Mouse (Mus musculus): ENCODE results near the gene Dhrs2.

The Dhrs2 gene

GRCm38 (mm10) chr14:55221707-55222106 lies at the start of gene Dhrs2:
Gene Dhrs2, plus strand, starts transcription at chr14:55222007.
- no peak for DNase-seq (ENCODE audit: low spot score in 2 of 2)

GRCm38 (mm10) chr14:55174164-55174563 lies 47.6 kb upstream of the Dhrs2 start:
- DNase-seq (ENCODE audit: low spot score in 2 of 2), result no peak

- peak in 1 of 2 experiments; percentile 62 for DNase-seq (ENCODE audit: low spot score in 2 of 2)
These were observed 44.5 kb upstream of the Dhrs2 start for GRCm38 (mm10) chr14:55177274-55177673.

GRCm38 (mm10) chr14:55180951-55181350 lies 40.9 kb upstream of the Dhrs2 start:
- DNase-seq (ENCODE audit: low spot score in 2 of 2), result no peak

GRCm38 (mm10) chr14:55183231-55183630 lies 38.6 kb upstream of the Dhrs2 start:
- no peak for DNase-seq (ENCODE audit: low spot score in 2 of 2)

GRCm38 (mm10) chr14:55184640-55185145 lies 37.1 kb upstream of the Dhrs2 start:
- DNase-seq (ENCODE audit: low spot score in 2 of 2), result no peak

GRCm38 (mm10) chr14:55188491-55188890 lies 33.3 kb upstream of the Dhrs2 start:
- DNase-seq (ENCODE audit: low spot score in 2 of 2), result no peak

GRCm38 (mm10) chr14:55189351-55189769 lies 32.4 kb upstream of the Dhrs2 start:
- peak; percentile 84 to 94 for DNase-seq (ENCODE audit: low spot score in 2 of 2)

GRCm38 (mm10) chr14:55193354-55193753 lies 28.5 kb upstream of the Dhrs2 start:
- DNase-seq (ENCODE audit: low spot score in 2 of 2), result no peak

- DNase-seq (ENCODE audit: low spot score in 2 of 2), result no peak
These were observed 27.8 kb upstream of the Dhrs2 start for GRCm38 (mm10) chr14:55193876-55194635.

- DNase-seq (ENCODE audit: low spot score in 2 of 2), result no peak
These were observed 27.0 kb upstream of the Dhrs2 start for GRCm38 (mm10) chr14:55194786-55195185.

GRCm38 (mm10) chr14:55197121-55197520 lies 24.7 kb upstream of the Dhrs2 start:
- no peak for DNase-seq (ENCODE audit: low spot score in 2 of 2)

- DNase-seq (ENCODE audit: low spot score in 2 of 2), result no peak
These were observed 23.6 kb upstream of the Dhrs2 start for GRCm38 (mm10) chr14:55198187-55198586.

- DNase-seq (ENCODE audit: low spot score in 2 of 2), result no peak
These were observed 17.3 kb upstream of the Dhrs2 start for GRCm38 (mm10) chr14:55204544-55204943.

- peak; percentile 71 to 92 for DNase-seq (ENCODE audit: low spot score in 2 of 2)
These were observed 16.6 kb upstream of the Dhrs2 start for GRCm38 (mm10) chr14:55205045-55205750.

- no peak for DNase-seq (ENCODE audit: low spot score in 2 of 2)
These were observed 13.5 kb upstream of the Dhrs2 start for GRCm38 (mm10) chr14:55208306-55208705.

GRCm38 (mm10) chr14:55213621-55214020 lies 8.2 kb upstream of the Dhrs2 start:
- no peak for DNase-seq (ENCODE audit: low spot score in 2 of 2)

GRCm38 (mm10) chr14:55214507-55214906 lies 7.3 kb upstream of the Dhrs2 start:
- DNase-seq (ENCODE audit: low spot score in 2 of 2), result peak in 1 of 2 experiments; percentile 39

GRCm38 (mm10) chr14:55223172-55223571 lies 1.4 kb downstream of the Dhrs2 start:
- DNase-seq (ENCODE audit: low spot score in 2 of 2), result peak; percentile 62 to 73

- peak; percentile 34 to 68 for DNase-seq (ENCODE audit: low spot score in 2 of 2)
These were observed 12.8 kb downstream of the Dhrs2 start for GRCm38 (mm10) chr14:55234639-55235038.

- no peak for DNase-seq (ENCODE audit: low spot score in 2 of 2)
These were observed 14.9 kb downstream of the Dhrs2 start for GRCm38 (mm10) chr14:55236685-55237084.

- peak in 1 of 2 experiments; percentile 16 for DNase-seq (ENCODE audit: low spot score in 2 of 2)
These were observed 20.9 kb downstream of the Dhrs2 start for GRCm38 (mm10) chr14:55242664-55243063.

- peak in 1 of 2 experiments; percentile 17 for DNase-seq (ENCODE audit: low spot score in 2 of 2)
These were observed 25.4 kb downstream of the Dhrs2 start for GRCm38 (mm10) chr14:55247181-55247580.
